Mouse (Mus musculus) hindbrain, embryonic 11.5 days (tissue): ENCODE results near the gene Homer1. TPM values are rescaled to one million over a fixed set of nuclear protein-coding genes. Genes with fewer than 3 reads are reported as not detected.

Experiments used
- ATAC-seq: fragments of 200-750 bp; cut with Nextera tagmentation; 2 replicates; pipeline ENCODE4 v1.8.0; 2017; ENCODE audit warnings: mild to moderate bottlenecking, moderate TSS enrichment, moderate library complexity; ENCODE audit not compliant: low FRiP score
- DNase-seq: peaks from one replicate; pipeline ENCODE4 v3.0.0-alpha.2; 2015; ENCODE audit warnings: low spot score
- H3K27ac ChIP-seq: fragments of 300-500 bp; sonication (generic); 2 replicates; pipeline ENCODE4 v1.5.1; 2014; ENCODE audit warnings: mild to moderate bottlenecking, low read depth, low read length
- H3K27me3 ChIP-seq: fragments of 300-500 bp; sonication (generic); 2 replicates; pipeline ENCODE4 v1.6.1; 2014; ENCODE audit warnings: mild to moderate bottlenecking, low read length, moderate library complexity, mixed read lengths; ENCODE audit not compliant: control insufficient read depth, insufficient read depth
- H3K36me3 ChIP-seq: fragments of 300-500 bp; sonication (generic); 2 replicates; pipeline ENCODE4 v1.6.1; 2014; ENCODE audit warnings: mild to moderate bottlenecking, low read length, moderate library complexity, mixed read lengths; ENCODE audit not compliant: control insufficient read depth, insufficient read depth
- H3K4me1 ChIP-seq: fragments of 300-500 bp; sonication (generic); replicated peaks from 2 replicates; pipeline ENCODE4 v1.6.1; 2014; ENCODE audit warnings: low read length, mixed read lengths; ENCODE audit not compliant: control insufficient read depth, insufficient read depth
- H3K4me2 ChIP-seq: fragments of 300-500 bp; sonication (generic); replicated peaks from 2 replicates; pipeline ENCODE4 v1.6.1; 2014; ENCODE audit warnings: mild to moderate bottlenecking, low read depth, low read length
- H3K4me3 ChIP-seq: fragments of 300-500 bp; sonication (generic); 2 replicates; pipeline ENCODE4 v1.5.1; 2014; ENCODE audit warnings: low read depth, low read length
- H3K9ac ChIP-seq: fragments of 300-500 bp; sonication (generic); 2 replicates; pipeline ENCODE4 v1.6.1; 2014; ENCODE audit warnings: low read depth, low read length
- H3K9me3 ChIP-seq: fragments of 300-500 bp; sonication (generic); 2 replicates; pipeline ENCODE4 v1.6.1; 2016; ENCODE audit warnings: low read length; ENCODE audit not compliant: control insufficient read depth
- WGBS: fragments of 180-500 bp; shearing (Covaris S2); extraction: QIAGEN DNeasy Blood & Tissue Kit; methylation state at CpG from one replicate; pipeline ENCODE4 v1.1.7; 2014; 5-methylcytosine and 5-hydroxymethylcytosine counted together
- polyA plus RNA-seq: library from polyadenylated mRNA; unstranded; fragments of >200 nt; fragmentation: Nextera tagmentation; extraction: Ambion mirVana; gene quantifications from 2 replicates; pipeline ENCODE4 v1.2.1, GENCODE M21; 2014

Homer1 gene
- polyA plus RNA-seq, 1 experiment from 2014 or later, result 17.7 TPM

- H3K27ac ChIP-seq, result no peak overlapping the region
- no peaks in the 10 kb centered on the region for H3K9me3 ChIP-seq
- H3K4me2 ChIP-seq, result no peak overlapping the region
- no peaks in the 10 kb centered on the region for H3K4me1 ChIP-seq
- H3K9ac ChIP-seq, result no peak overlapping the region
- H3K27me3 ChIP-seq, result no peaks in the 10 kb centered on the region
- no peak overlapping the region for H3K4me3 ChIP-seq
- ATAC-seq (no peak), DNase-seq (no peak)
- H3K36me3 ChIP-seq, result peaks cover 4% of the 10 kb centered on the region; the same call in 1 of the 2 replicates
- WGBS, result 88% methylated on average over 5 of the region's 5 CpGs
Observed at GRCm38 (mm10) chr13:93399710-93400216, 100.3 kb downstream of the Homer1 start.

DNA sequence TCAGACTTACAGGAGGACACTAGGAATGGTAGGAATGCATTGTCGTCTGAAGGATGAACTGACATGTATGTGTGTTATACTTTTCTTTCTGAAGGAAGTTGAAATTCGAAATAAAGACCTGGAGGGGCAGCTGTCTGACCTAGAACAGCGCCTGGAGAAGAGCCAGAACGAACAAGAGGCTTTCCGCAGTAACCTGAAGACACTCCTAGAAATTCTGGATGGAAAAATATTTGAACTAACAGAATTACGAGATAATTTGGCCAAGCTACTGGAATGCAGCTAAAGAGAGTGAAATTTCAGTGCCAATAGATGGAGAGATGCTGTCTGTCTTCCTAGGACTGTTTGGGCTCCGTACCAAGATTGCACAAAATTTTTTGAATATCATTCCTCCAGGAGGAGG lies 102.5 kb downstream of the Homer1 start:
- DNase-seq (no peak), ATAC-seq (no peak)
- Histone ChIP-seq H3K4me3 (no peak overlapping the region), H3K27ac (no peak overlapping the region), H3K27me3 (no peaks in the 10 kb centered on the region), H3K4me2 (no peak overlapping the region), H3K9ac (no peak overlapping the region), H3K9me3 (no peaks in the 10 kb centered on the region), H3K4me1 (no peaks in the 10 kb centered on the region), H3K36me3 (no peaks in the 10 kb centered on the region; the same call in 1 of the 2 replicates)
- WGBS, result 94% methylated on average over 7 of the region's 7 CpGs

GRCm38 (mm10) chr13:93406855-93407254 lies 107.4 kb downstream of the Homer1 start:
- no peak overlapping the region for H3K4me2 ChIP-seq
- DNase-seq, result no peak
- no peaks in the 10 kb centered on the region for H3K27me3 ChIP-seq
- 88% methylated on average over 5 of the region's 5 CpGs for WGBS
- no peaks in the 10 kb centered on the region for H3K9me3 ChIP-seq
- no peak for ATAC-seq
- no peaks in the 10 kb centered on the region; the same call in 1 of the 2 replicates for H3K36me3 ChIP-seq
- no peak overlapping the region for H3K9ac ChIP-seq
- no peak overlapping the region for H3K4me3 ChIP-seq
- no peaks in the 10 kb centered on the region for H3K4me1 ChIP-seq
- H3K27ac ChIP-seq, result no peak overlapping the region

- DNase-seq, result no peak
- H3K9ac ChIP-seq, result no peak overlapping the region
- H3K4me2 ChIP-seq, result no peak overlapping the region
- H3K4me3 ChIP-seq, result no peak overlapping the region
- H3K9me3 ChIP-seq, result no peaks in the 10 kb centered on the region
- H3K27ac ChIP-seq, result no peak overlapping the region
- H3K36me3 ChIP-seq, result no peaks in the 10 kb centered on the region; the same call in 1 of the 2 replicates
- H3K27me3 ChIP-seq, result no peaks in the 10 kb centered on the region
- WGBS, result 89% methylated on average over 4 of the region's 4 CpGs
- no peaks in the 10 kb centered on the region for H3K4me1 ChIP-seq
- ATAC-seq, result no peak
Observed at GRCm38 (mm10) chr13:93410343-93410742, 110.9 kb downstream of the Homer1 start.

GRCm38 (mm10) chr13:93415055-93415454 lies 115.6 kb downstream of the Homer1 start:
- no peaks in the 10 kb centered on the region for H3K4me1 ChIP-seq
- no peaks in the 10 kb centered on the region for H3K27me3 ChIP-seq
- no peak overlapping the region for H3K27ac ChIP-seq
- no peaks in the 10 kb centered on the region for H3K36me3 ChIP-seq
- H3K9ac ChIP-seq, result no peak overlapping the region
- 91% methylated on average over 5 of the region's 5 CpGs for WGBS
- H3K9me3 ChIP-seq, result no peaks in the 10 kb centered on the region
- ATAC-seq (no peak), DNase-seq (no peak)
- H3K4me3 ChIP-seq, result no peak overlapping the region
- no peak overlapping the region for H3K4me2 ChIP-seq

GRCm38 (mm10) chr13:93418292-93418691 lies 118.9 kb downstream of the Homer1 start:
- no peak overlapping the region for H3K27ac ChIP-seq
- no peak overlapping the region for H3K4me3 ChIP-seq
- DNase-seq (no peak), ATAC-seq (no peak)
- H3K27me3 ChIP-seq, result no peaks in the 10 kb centered on the region
- no peak overlapping the region for H3K4me2 ChIP-seq
- no peaks in the 10 kb centered on the region for H3K9me3 ChIP-seq
- 92% methylated on average over 2 of the region's 2 CpGs for WGBS
- H3K9ac ChIP-seq, result no peak overlapping the region
- H3K36me3 ChIP-seq, result no peaks in the 10 kb centered on the region
- no peaks in the 10 kb centered on the region for H3K4me1 ChIP-seq

- Histone ChIP-seq H3K27ac (no peak overlapping the region), H3K9ac (no peak overlapping the region), H3K4me2 (no peak overlapping the region), H3K9me3 (no peaks in the 10 kb centered on the region), H3K4me1 (no peaks in the 10 kb centered on the region), H3K36me3 (no peaks in the 10 kb centered on the region), H3K27me3 (no peaks in the 10 kb centered on the region), H3K4me3 (no peak overlapping the region)
- WGBS, result 82% methylated on average over 2 of the region's 2 CpGs
- no peak for ATAC-seq
- no peak for DNase-seq
Observed at GRCm38 (mm10) chr13:93419779-93420178, 120.3 kb downstream of the Homer1 start.

- H3K36me3 ChIP-seq, result no peaks in the 10 kb centered on the region
Observed at GRCm38 (mm10) chr13:93423224-93423623, 123.8 kb downstream of the Homer1 start.

GRCm38 (mm10) chr13:93427920-93428876 lies 128.8 kb downstream of the Homer1 start:
- DNase-seq, result no peak
- ATAC-seq, result no peak
- Histone ChIP-seq H3K36me3 (no peaks in the 10 kb centered on the region), H3K9ac (no peak overlapping the region), H3K4me1 (no peaks in the 10 kb centered on the region), H3K4me3 (no peak overlapping the region), H3K27ac (no peak overlapping the region), H3K27me3 (no peaks in the 10 kb centered on the region), H3K9me3 (no peaks in the 10 kb centered on the region), H3K4me2 (no peak overlapping the region)
- WGBS, result 94% methylated on average over 5 of the region's 5 CpGs

More at GRCm38 (mm10) chr13:93423224-93423623, 123.8 kb downstream of the Homer1 start:
- no peaks in the 10 kb centered on the region for H3K4me1 ChIP-seq
- no peak overlapping the region for H3K4me2 ChIP-seq
- no peaks in the 10 kb centered on the region for H3K9me3 ChIP-seq
- no peak overlapping the region for H3K27ac ChIP-seq
- 88% methylated on average over 2 of the region's 2 CpGs for WGBS
- no peak overlapping the region for H3K9ac ChIP-seq
- ATAC-seq (no peak), DNase-seq (no peak)
- no peaks in the 10 kb centered on the region for H3K27me3 ChIP-seq
- no peak overlapping the region for H3K4me3 ChIP-seq
